Mouse (Mus musculus): ENCODE results near the gene Pgm2. TPM values are rescaled to one million over a fixed set of nuclear protein-coding genes. Genes with fewer than 3 reads are reported as not detected.

Gene Pgm2
- polyA plus RNA-seq, 1 experiment from 2014 or later, result 12.8 TPM

DNA sequence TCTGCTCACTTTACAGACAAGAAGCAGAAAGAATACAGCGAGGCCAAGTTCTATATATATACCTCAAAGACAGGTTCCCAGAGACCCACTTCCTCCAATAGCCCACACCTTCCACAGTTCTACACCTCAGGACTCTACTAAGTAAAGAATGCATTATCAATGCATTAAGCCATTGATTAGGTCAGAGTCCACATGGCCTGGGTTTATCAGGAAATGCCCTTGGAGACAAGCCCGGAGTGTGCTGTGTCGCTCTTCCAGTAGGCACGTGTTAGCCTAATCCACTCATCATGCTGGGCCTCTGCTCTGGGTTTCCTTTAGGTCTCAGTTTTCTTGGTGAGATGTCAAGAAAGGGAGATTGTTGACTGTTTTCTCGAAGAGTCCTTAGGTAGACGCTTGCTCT lies 21.5 kb downstream of the Pgm2 start:
- Histone ChIP-seq H3K4me2 (ENCODE audit: low read length) (no peak overlapping the region), H3K27me3 (ENCODE audit: control insufficient read depth, insufficient read depth, low read length) (no peaks in the 10 kb centered on the region), H3K27ac (replicated peaks in 1 of 2; ENCODE audit: control insufficient read depth in 1 of 2, insufficient read depth in 1 of 2, low read depth in 2 of 2, low read length in 2 of 2) (no peak overlapping the region), H3K36me3 (ENCODE audit: control insufficient read depth, insufficient read depth, low read length) (peaks cover 74% of the 10 kb centered on the region), H3K9me3 (ENCODE audit: control insufficient read depth, low read length) (peaks cover 11% of the 10 kb centered on the region; the same call in 1 of the 2 replicates), H3K4me3 (ENCODE audit: control insufficient read depth in 1 of 2, insufficient read depth in 1 of 2, low read depth in 1 of 2, low read length in 2 of 2) (no peak overlapping the region), H3K9ac (ENCODE audit: low read length) (no peak overlapping the region), H3K4me1 (ENCODE audit: control insufficient read depth in 2 of 2, insufficient read depth in 2 of 2, low read length in 2 of 2) (no peaks in the 10 kb centered on the region)
- ATAC-seq (ENCODE audit: insufficient number of reproducible peaks, insufficient read depth, low FRiP score, low read depth), result no peak
- WGBS, result 84% methylated on average over 6 of the region's 6 CpGs

DNA sequence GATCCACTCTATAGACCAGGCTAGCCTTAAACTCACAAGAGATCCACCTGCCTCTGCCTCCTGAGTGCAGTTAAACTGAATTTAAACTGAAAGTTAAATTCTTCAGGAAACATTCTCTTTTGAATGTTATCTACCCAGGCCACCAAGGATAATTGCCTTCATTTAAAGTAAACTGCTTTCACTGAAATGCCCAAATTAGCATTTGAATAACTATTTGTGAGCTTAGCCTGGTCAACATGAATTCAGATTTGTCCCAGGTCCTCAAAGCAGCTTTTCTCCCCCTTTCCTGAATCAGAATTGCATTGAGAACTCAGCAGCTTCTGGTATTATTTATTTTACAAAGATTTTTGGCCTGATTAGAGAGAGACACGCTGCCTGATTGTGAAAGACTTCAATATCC lies 24.4 kb downstream of the Pgm2 start:
- Histone ChIP-seq H3K4me2 (ENCODE audit: low read length) (no peak overlapping the region), H3K9ac (ENCODE audit: low read length) (no peak overlapping the region), H3K4me3 (ENCODE audit: control insufficient read depth in 1 of 2, insufficient read depth in 1 of 2, low read depth in 1 of 2, low read length in 2 of 2) (no peak overlapping the region), H3K27me3 (ENCODE audit: control insufficient read depth, insufficient read depth, low read length) (no peaks in the 10 kb centered on the region), H3K4me1 (ENCODE audit: control insufficient read depth in 2 of 2, insufficient read depth in 2 of 2, low read length in 2 of 2) (no peaks in the 10 kb centered on the region), H3K27ac (replicated peaks in 1 of 2; ENCODE audit: control insufficient read depth in 1 of 2, insufficient read depth in 1 of 2, low read depth in 2 of 2, low read length in 2 of 2) (no peak overlapping the region), H3K36me3 (ENCODE audit: control insufficient read depth, insufficient read depth, low read length) (peaks cover 52% of the 10 kb centered on the region), H3K9me3 (ENCODE audit: control insufficient read depth, low read length) (peaks cover 11% of the 10 kb centered on the region; the same call in 1 of the 2 replicates)
- no peak for ATAC-seq (ENCODE audit: insufficient number of reproducible peaks, insufficient read depth, low FRiP score, low read depth)
- WGBS, result 90% methylated on average over 1 of the region's 1 CpGs

DNA sequence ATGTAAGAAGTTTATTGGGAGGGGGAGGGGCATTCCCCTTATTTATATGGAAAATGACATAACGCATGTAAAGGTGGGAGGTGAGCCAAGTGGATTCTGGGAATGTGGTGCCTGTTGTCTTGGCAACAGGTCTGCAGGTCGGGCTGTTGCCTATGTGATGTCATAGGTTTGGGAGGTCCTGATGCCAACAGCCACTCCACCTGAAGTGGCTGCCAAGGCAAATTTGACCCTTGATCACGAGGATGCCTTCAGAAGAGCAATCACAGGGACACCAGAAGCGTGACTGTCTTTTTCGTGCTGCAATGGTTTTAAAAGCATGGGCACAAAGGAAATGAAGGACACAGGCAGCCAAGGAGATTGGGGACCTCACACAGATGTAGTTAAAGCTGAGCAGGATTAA lies 33.0 kb downstream of the Pgm2 start:
- Histone ChIP-seq H3K4me3 (ENCODE audit: control insufficient read depth in 1 of 2, insufficient read depth in 1 of 2, low read depth in 1 of 2, low read length in 2 of 2) (no peak overlapping the region), H3K4me2 (ENCODE audit: low read length) (no peak overlapping the region), H3K9me3 (ENCODE audit: control insufficient read depth, low read length) (no peaks in the 10 kb centered on the region), H3K36me3 (ENCODE audit: control insufficient read depth, insufficient read depth, low read length) (peaks cover 13% of the 10 kb centered on the region), H3K27me3 (ENCODE audit: control insufficient read depth, insufficient read depth, low read length) (no peaks in the 10 kb centered on the region), H3K4me1 (ENCODE audit: control insufficient read depth in 2 of 2, insufficient read depth in 2 of 2, low read length in 2 of 2) (no peaks in the 10 kb centered on the region), H3K9ac (ENCODE audit: low read length) (no peak overlapping the region), H3K27ac (replicated peaks in 1 of 2; ENCODE audit: control insufficient read depth in 1 of 2, insufficient read depth in 1 of 2, low read depth in 2 of 2, low read length in 2 of 2) (no peak overlapping the region)
- 68% methylated on average over 5 of the region's 5 CpGs for WGBS
- no peak for ATAC-seq (ENCODE audit: insufficient number of reproducible peaks, insufficient read depth, low FRiP score, low read depth)

DNA sequence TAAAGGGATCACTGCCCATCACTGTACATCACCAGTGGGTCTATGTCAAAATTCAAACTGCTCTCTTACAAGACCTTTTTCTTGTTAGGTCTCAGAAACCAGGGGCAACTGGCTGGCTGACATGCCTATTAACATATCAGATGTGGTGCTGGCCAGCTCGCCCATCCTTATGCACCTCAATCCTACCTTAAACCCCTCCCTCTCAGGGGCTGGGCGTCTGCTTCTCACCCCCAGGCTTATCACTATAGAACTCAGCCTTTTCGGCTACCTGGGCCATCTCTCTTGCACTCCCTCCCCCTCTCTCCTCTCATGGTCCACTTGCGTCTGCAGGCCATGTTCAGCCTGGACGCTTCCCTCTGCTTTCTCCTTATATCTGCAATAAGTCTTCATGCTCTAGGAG lies 38.8 kb downstream of the Pgm2 start:
- Histone ChIP-seq H3K9me3 (ENCODE audit: control insufficient read depth, low read length) (no peaks in the 10 kb centered on the region), H3K27ac (replicated peaks in 1 of 2; ENCODE audit: control insufficient read depth in 1 of 2, insufficient read depth in 1 of 2, low read depth in 2 of 2, low read length in 2 of 2) (no peak overlapping the region), H3K4me2 (ENCODE audit: low read length) (no peak overlapping the region), H3K27me3 (ENCODE audit: control insufficient read depth, insufficient read depth, low read length) (no peaks in the 10 kb centered on the region), H3K4me3 (ENCODE audit: control insufficient read depth in 1 of 2, insufficient read depth in 1 of 2, low read depth in 1 of 2, low read length in 2 of 2) (no peak overlapping the region), H3K36me3 (ENCODE audit: control insufficient read depth, insufficient read depth, low read length) (peaks cover 11% of the 10 kb centered on the region), H3K4me1 (ENCODE audit: control insufficient read depth in 2 of 2, insufficient read depth in 2 of 2, low read length in 2 of 2) (no peaks in the 10 kb centered on the region), H3K9ac (ENCODE audit: low read length) (no peak overlapping the region)
- WGBS, result 55% methylated on average over 5 of the region's 5 CpGs
- no peak for ATAC-seq (ENCODE audit: insufficient number of reproducible peaks, insufficient read depth, low FRiP score, low read depth)

DNA sequence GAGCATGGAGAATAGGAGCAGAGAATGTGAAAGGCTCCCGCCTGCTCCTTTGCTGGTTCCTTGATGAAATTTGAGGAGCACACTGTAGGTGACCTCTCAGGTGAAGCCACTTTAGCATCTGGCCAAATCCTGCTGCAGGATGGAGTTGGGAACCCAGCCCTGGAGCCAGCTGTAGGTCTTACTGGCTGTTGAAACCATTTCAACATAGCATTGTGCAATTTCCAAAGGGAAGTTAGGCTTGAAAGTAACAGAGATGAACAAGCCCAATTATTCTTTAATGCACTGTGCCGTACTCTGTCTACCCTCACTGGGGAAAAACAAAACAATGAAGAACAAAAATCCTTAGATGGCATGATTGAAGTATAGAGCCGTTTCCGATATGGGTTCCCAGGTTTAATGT lies 41.2 kb downstream of the Pgm2 start:
- no peak overlapping the region for H3K27ac ChIP-seq (replicated peaks in 1 of 2; ENCODE audit: control insufficient read depth in 1 of 2, insufficient read depth in 1 of 2, low read depth in 2 of 2, low read length in 2 of 2)
- H3K4me2 ChIP-seq (ENCODE audit: low read length), result no peak overlapping the region
- H3K27me3 ChIP-seq (ENCODE audit: control insufficient read depth, insufficient read depth, low read length), result no peaks in the 10 kb centered on the region
- no peaks in the 10 kb centered on the region for H3K36me3 ChIP-seq (ENCODE audit: control insufficient read depth, insufficient read depth, low read length)
- ATAC-seq (ENCODE audit: insufficient number of reproducible peaks, insufficient read depth, low FRiP score, low read depth), result no peak
- no peaks in the 10 kb centered on the region for H3K9me3 ChIP-seq (ENCODE audit: control insufficient read depth, low read length)
- WGBS, result 85% methylated on average over 4 of the region's 4 CpGs
- no peak overlapping the region for H3K9ac ChIP-seq (ENCODE audit: low read length)
- H3K4me3 ChIP-seq (ENCODE audit: control insufficient read depth in 1 of 2, insufficient read depth in 1 of 2, low read depth in 1 of 2, low read length in 2 of 2), result no peak overlapping the region
- no peaks in the 10 kb centered on the region for H3K4me1 ChIP-seq (ENCODE audit: control insufficient read depth in 2 of 2, insufficient read depth in 2 of 2, low read length in 2 of 2)

DNA sequence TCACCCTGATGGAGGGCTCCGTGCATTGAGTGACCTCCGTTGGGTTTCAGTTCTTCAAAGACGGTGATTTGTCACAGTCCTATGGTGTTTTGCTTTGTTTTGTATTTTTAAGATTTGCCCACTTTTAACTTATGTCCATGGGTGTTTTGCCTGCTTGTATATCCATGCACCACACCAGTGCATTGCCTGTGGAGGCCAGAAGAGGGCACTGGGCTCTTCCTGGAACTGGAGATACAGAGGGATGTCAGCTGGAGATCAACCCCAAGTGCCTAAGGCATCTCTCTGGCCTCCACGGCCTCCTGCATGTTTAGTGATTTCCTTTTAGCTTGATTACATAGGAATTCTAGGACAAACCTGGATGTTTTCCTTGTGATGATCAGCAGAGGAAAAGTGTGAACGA lies 43.6 kb downstream of the Pgm2 start:
- no peaks in the 10 kb centered on the region for H3K27me3 ChIP-seq (ENCODE audit: control insufficient read depth, insufficient read depth, low read length)
- no peak overlapping the region for H3K4me2 ChIP-seq (ENCODE audit: low read length)
- no peaks in the 10 kb centered on the region for H3K4me1 ChIP-seq (ENCODE audit: control insufficient read depth in 2 of 2, insufficient read depth in 2 of 2, low read length in 2 of 2)
- no peak for ATAC-seq (ENCODE audit: insufficient number of reproducible peaks, insufficient read depth, low FRiP score, low read depth)
- 68% methylated on average over 5 of the region's 5 CpGs for WGBS
- no peaks in the 10 kb centered on the region for H3K9me3 ChIP-seq (ENCODE audit: control insufficient read depth, low read length)
- no peak overlapping the region for H3K27ac ChIP-seq (replicated peaks in 1 of 2; ENCODE audit: control insufficient read depth in 1 of 2, insufficient read depth in 1 of 2, low read depth in 2 of 2, low read length in 2 of 2)
- H3K9ac ChIP-seq (ENCODE audit: low read length), result no peak overlapping the region
- no peak overlapping the region for H3K4me3 ChIP-seq (ENCODE audit: control insufficient read depth in 1 of 2, insufficient read depth in 1 of 2, low read depth in 1 of 2, low read length in 2 of 2)
- H3K36me3 ChIP-seq (ENCODE audit: control insufficient read depth, insufficient read depth, low read length), result no peaks in the 10 kb centered on the region

DNA sequence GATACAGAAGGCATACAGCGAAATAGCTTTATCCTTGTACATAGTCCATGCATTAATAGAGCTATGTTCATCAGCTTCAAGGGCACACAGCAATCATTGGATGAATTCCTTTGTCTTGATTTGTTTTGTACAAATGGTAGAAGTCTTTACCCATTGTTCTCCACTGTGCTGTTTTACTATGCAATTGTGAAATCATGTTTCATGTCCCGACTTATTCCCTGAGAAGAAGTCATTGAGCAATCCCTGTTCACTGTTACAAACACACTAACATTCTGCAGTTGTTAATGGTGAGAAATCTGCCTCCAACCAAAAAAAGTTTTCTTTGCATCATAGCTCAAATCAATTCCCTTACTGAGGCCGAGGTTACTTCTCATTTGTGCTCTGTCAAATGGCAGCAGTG lies 47.5 kb downstream of the Pgm2 start:
- no peak overlapping the region for H3K9ac ChIP-seq (ENCODE audit: low read length)
- H3K4me2 ChIP-seq (ENCODE audit: low read length), result no peak overlapping the region
- WGBS, result 79% methylated on average over 3 of the region's 3 CpGs
- H3K36me3 ChIP-seq (ENCODE audit: control insufficient read depth, insufficient read depth, low read length), result no peaks in the 10 kb centered on the region
- no peak overlapping the region for H3K27ac ChIP-seq (replicated peaks in 1 of 2; ENCODE audit: control insufficient read depth in 1 of 2, insufficient read depth in 1 of 2, low read depth in 2 of 2, low read length in 2 of 2)
- H3K9me3 ChIP-seq (ENCODE audit: control insufficient read depth, low read length), result no peaks in the 10 kb centered on the region
- no peak for ATAC-seq (ENCODE audit: insufficient number of reproducible peaks, insufficient read depth, low FRiP score, low read depth)
- H3K27me3 ChIP-seq (ENCODE audit: control insufficient read depth, insufficient read depth, low read length), result no peaks in the 10 kb centered on the region
- no peak overlapping the region for H3K4me3 ChIP-seq (ENCODE audit: control insufficient read depth in 1 of 2, insufficient read depth in 1 of 2, low read depth in 1 of 2, low read length in 2 of 2)
- no peaks in the 10 kb centered on the region for H3K4me1 ChIP-seq (ENCODE audit: control insufficient read depth in 2 of 2, insufficient read depth in 2 of 2, low read length in 2 of 2)

DNA sequence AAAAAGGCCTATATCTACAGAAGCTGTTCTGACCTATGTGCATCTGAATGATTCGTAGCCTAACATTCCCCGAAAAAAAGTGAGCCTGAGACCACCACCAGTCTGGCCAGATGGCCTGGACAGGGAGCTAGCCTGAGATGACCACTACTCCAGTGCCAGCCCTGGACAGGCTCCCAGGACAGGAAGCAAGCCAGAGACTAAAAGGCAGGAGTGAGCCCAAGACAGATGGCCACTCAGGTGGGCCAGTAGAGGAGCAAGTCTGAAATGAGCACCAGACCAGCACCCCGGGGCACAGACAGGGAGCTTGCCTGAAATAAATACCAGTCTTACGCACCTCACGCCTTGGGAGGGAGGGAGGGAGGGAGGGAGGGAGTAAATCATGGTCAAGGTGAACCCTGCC lies 51.6 kb downstream of the Pgm2 start:
- WGBS, result 80% methylated on average over 5 of the region's 5 CpGs
- Histone ChIP-seq H3K9ac (ENCODE audit: low read length) (no peak overlapping the region), H3K9me3 (ENCODE audit: control insufficient read depth, low read length) (no peaks in the 10 kb centered on the region), H3K27me3 (ENCODE audit: control insufficient read depth, insufficient read depth, low read length) (no peaks in the 10 kb centered on the region), H3K27ac (replicated peaks in 1 of 2; ENCODE audit: control insufficient read depth in 1 of 2, insufficient read depth in 1 of 2, low read depth in 2 of 2, low read length in 2 of 2) (no peak overlapping the region), H3K4me3 (ENCODE audit: control insufficient read depth in 1 of 2, insufficient read depth in 1 of 2, low read depth in 1 of 2, low read length in 2 of 2) (no peak overlapping the region), H3K36me3 (ENCODE audit: control insufficient read depth, insufficient read depth, low read length) (no peaks in the 10 kb centered on the region), H3K4me1 (ENCODE audit: control insufficient read depth in 2 of 2, insufficient read depth in 2 of 2, low read length in 2 of 2) (peaks cover 0 to 5% of the 10 kb centered on the region in 2 experiments; a peak in 1 of 4 replicates), H3K4me2 (ENCODE audit: low read length) (no peak overlapping the region)
- ATAC-seq (ENCODE audit: insufficient number of reproducible peaks, insufficient read depth, low FRiP score, low read depth), result no peak
